In the genomic region with DNA sequence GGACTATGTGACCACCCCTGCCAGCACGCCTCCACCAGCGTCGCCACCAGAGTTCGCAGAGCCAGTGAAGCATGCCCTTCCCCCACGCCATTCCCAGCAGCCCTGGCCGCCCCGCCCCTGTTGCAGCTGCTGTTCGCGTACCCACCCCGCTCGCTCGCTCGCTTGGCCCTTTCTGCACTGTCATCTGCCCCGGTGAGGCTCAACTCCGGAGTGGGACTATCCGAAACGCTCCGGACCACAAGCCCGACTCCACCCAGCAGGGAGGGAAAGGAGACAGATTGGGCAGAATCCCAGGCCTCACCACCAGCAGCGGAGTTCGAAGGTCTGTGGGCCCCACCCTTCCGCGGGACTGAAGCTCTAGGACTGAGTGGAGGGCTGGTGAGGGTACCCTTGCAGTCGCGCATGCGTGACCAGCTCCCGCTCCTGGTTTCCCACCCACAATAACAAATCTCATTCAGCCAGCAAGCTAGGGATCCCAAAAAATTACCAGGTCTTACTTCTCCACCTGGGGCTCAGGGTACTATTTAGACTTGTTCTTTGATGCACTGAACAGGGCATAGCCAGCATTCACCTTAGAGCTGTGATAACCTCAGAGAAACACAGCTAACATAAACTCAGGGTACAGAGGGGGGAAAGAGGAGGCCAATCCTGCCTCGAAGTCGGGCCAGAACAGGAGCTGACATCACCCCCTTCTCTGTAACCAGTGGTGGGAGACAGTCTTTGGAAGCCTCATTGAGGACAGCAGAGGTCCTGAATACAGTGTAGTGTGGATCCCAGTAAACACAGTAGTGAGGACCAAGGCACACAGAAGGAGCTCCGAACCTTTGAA, we compare ENCODE assay signal across 8 mouse cellular contexts. TPM values are rescaled to one million over a fixed set of nuclear protein-coding genes. Genes with fewer than 3 reads are reported as not detected.
DNase-seq lines count a peak whose midpoint lies in the region; ATAC-seq and TF ChIP-seq lines count a peak whose summit lies in the region.

No protein-coding gene starts in this region.

- peaks cover 17% of the 10 kb centered on the region for H3K4me1 ChIP-seq in thymus, adult 2 months (replicated peaks; ENCODE audit: control insufficient read depth, insufficient read depth, low read length)
- peaks cover 31% of the 10 kb centered on the region for H3K4me1 ChIP-seq in embryonic facial prominence, embryonic 13.5 days
- peaks cover 27% of the 10 kb centered on the region for H3K4me1 ChIP-seq in heart, embryonic 15.5 days (replicated peaks)
- H3K4me1 ChIP-seq in stomach, embryonic 15.5 days: peaks cover 26% of the 10 kb centered on the region

- H3K9ac ChIP-seq in embryonic facial prominence, embryonic 13.5 days: peak overlapping the region; percentile 67
- H3K9ac ChIP-seq in heart, embryonic 15.5 days: peak overlapping the region; percentile 49
- H3K9ac ChIP-seq in stomach, embryonic 15.5 days: no peak overlapping the region

- 4% methylated on average over 30 of the region's 30 CpGs for WGBS in thymus, adult 2 months
- 3% methylated on average over 30 of the region's 30 CpGs for WGBS in embryonic facial prominence, embryonic 13.5 days
- 4% methylated on average over 29 of the region's 30 CpGs for WGBS in heart, embryonic 15.5 days
- 4% methylated on average over 30 of the region's 30 CpGs for WGBS in stomach, embryonic 15.5 days

- no peaks in the 10 kb centered on the region for H3K9me3 ChIP-seq in embryonic facial prominence, embryonic 13.5 days
- no peaks in the 10 kb centered on the region for H3K9me3 ChIP-seq in heart, embryonic 15.5 days (replicated peaks)
- H3K9me3 ChIP-seq in stomach, embryonic 15.5 days: no peaks in the 10 kb centered on the region

- H3K27ac ChIP-seq in thymus, adult 2 months (ENCODE audit: control insufficient read depth, insufficient read depth, low read length): no peak overlapping the region
- no peak overlapping the region for H3K27ac ChIP-seq in embryonic facial prominence, embryonic 13.5 days
- H3K27ac ChIP-seq in heart, embryonic 15.5 days: no peak overlapping the region
- H3K27ac ChIP-seq in stomach, embryonic 15.5 days: no peak overlapping the region

- DNase-seq in thymus, adult 2 months: peak; percentile 49
- no peak for DNase-seq in thymus, adult 18-20 months
- DNase-seq in kidney, postnatal 14 days: peak; percentile 59
- DNase-seq in layer of hippocampus, adult 9-11 months: no peak

- no peaks in the 10 kb centered on the region for H3K36me3 ChIP-seq in thymus, adult 2 months (ENCODE audit: control insufficient read depth, insufficient read depth, low read length)
- peaks cover 11% of the 10 kb centered on the region; the same call in 1 of the 2 replicates for H3K36me3 ChIP-seq in embryonic facial prominence, embryonic 13.5 days
- no peaks in the 10 kb centered on the region for H3K36me3 ChIP-seq in heart, embryonic 15.5 days
- H3K36me3 ChIP-seq in stomach, embryonic 15.5 days: 0 out of 2 replicates have a peak, but pooled peaks cover 2% of the 10 kb centered on the region

- TF ChIP-seq CTCF in thymus, adult 2 months (IDR thresholded peaks at IDR 0.05; ENCODE audit: borderline replicate concordance, control insufficient read depth, extremely low read depth, insufficient read depth, low read length, poor library complexity): no peak

- H3K4me2 ChIP-seq in embryonic facial prominence, embryonic 13.5 days: peak overlapping the region; percentile 82
- peak overlapping the region; percentile 84 for H3K4me2 ChIP-seq in heart, embryonic 15.5 days
- peak overlapping the region; percentile 81 for H3K4me2 ChIP-seq in stomach, embryonic 15.5 days

- ATAC-seq in embryonic facial prominence, embryonic 13.5 days (ENCODE audit: insufficient number of reproducible peaks, insufficient read depth, low FRiP score, low TSS enrichment, low read depth): no peak
- peak; percentile 58 for ATAC-seq in heart, embryonic 15.5 days (replicated peaks; ENCODE audit: insufficient number of reproducible peaks, insufficient read depth, low FRiP score, low read depth)
- peak; percentile 61 for ATAC-seq in megakaryocyte, adult 5-6 weeks (ENCODE audit: poor library complexity, severe bottlenecking)
- ATAC-seq in stomach, embryonic 15.5 days (ENCODE audit: insufficient read depth, low FRiP score, low read depth): peak; percentile 36; the same call in 1 of the 2 replicates

- no peaks in the 10 kb centered on the region; the same call in 1 of the 2 replicates for H3K27me3 ChIP-seq in thymus, adult 2 months (ENCODE audit: control insufficient read depth, insufficient read depth, low read length)
- peaks cover 96% of the 10 kb centered on the region for H3K27me3 ChIP-seq in embryonic facial prominence, embryonic 13.5 days
- peaks cover 90% of the 10 kb centered on the region for H3K27me3 ChIP-seq in heart, embryonic 15.5 days
- peaks cover 78% of the 10 kb centered on the region for H3K27me3 ChIP-seq in stomach, embryonic 15.5 days (replicated peaks)

- TF ChIP-seq POLR2A in thymus, adult 2 months (IDR thresholded peaks at IDR 0.05; ENCODE audit: control insufficient read depth, extremely low read depth, insufficient read depth, low read length, poor library complexity): no peak

- peak overlapping the region; percentile 41 for H3K4me3 ChIP-seq in thymus, adult 2 months (ENCODE audit: control insufficient read depth, insufficient read depth, low read length)
- peak overlapping the region; percentile 48 for H3K4me3 ChIP-seq in embryonic facial prominence, embryonic 13.5 days
- H3K4me3 ChIP-seq in heart, embryonic 15.5 days: peak overlapping the region; percentile 51
- peak overlapping the region; percentile 42 for H3K4me3 ChIP-seq in stomach, embryonic 15.5 days (replicated peaks)

RNA-seq across cellular contexts. Expression of a gene that starts 0.6 kb away (rescaled TPM):
- polyA plus RNA-seq in thymus, adult 2 months (2012; rRNA removed): 3.5 and 4.0 TPM in 2 replicates
- polyA plus RNA-seq in embryonic facial prominence, embryonic 13.5 days (2015; fragmentation: Nextera tagmentation; extraction: Ambion mirVana): 1.8 and 2.8 TPM in 2 replicates
- 3.8 and 4.7 TPM in 2 replicates for polyA plus RNA-seq in heart, embryonic 15.5 days (2015; fragmentation: Nextera tagmentation; extraction: Ambion mirVana)
- not detected in 2 replicates for total RNA-seq in megakaryocyte, adult 5-6 weeks (2015)
- total RNA-seq in megakaryocyte, adult 5-6 weeks (2017): 0.07 TPM in 1 of 2 replicates, not detected in the other
- polyA plus RNA-seq in stomach, embryonic 15.5 days (2015; fragmentation: Nextera tagmentation; extraction: Ambion mirVana): 1.4 and 1.7 TPM in 2 replicates

RNA-seq across cellular contexts. Expression of a gene that starts 6.9 kb away (rescaled TPM):
- 2.9 and 3.3 TPM in 2 replicates for polyA plus RNA-seq in thymus, adult 2 months (2012; rRNA removed)
- 0.13 and 0.22 TPM in 2 replicates for polyA plus RNA-seq in embryonic facial prominence, embryonic 13.5 days (2015; fragmentation: Nextera tagmentation; extraction: Ambion mirVana)
- 0.13 and 0.30 TPM in 2 replicates for polyA plus RNA-seq in heart, embryonic 15.5 days (2015; fragmentation: Nextera tagmentation; extraction: Ambion mirVana)
- 0.22 TPM in 1 of 2 replicates, not detected in the other for total RNA-seq in megakaryocyte, adult 5-6 weeks (2015)
- not detected in 2 replicates for total RNA-seq in megakaryocyte, adult 5-6 weeks (2017)
- polyA plus RNA-seq in stomach, embryonic 15.5 days (2015; fragmentation: Nextera tagmentation; extraction: Ambion mirVana): 0.08 and 0.24 TPM in 2 replicates

RNA-seq across cellular contexts. Expression of a gene that starts 12.1 kb away (rescaled TPM):
- 27.8 and 30.4 TPM in 2 replicates for polyA plus RNA-seq in thymus, adult 2 months (2012; rRNA removed)
- polyA plus RNA-seq in embryonic facial prominence, embryonic 13.5 days (2015; fragmentation: Nextera tagmentation; extraction: Ambion mirVana): 2.1 TPM in 2 replicates
- 3.1 and 4.5 TPM in 2 replicates for polyA plus RNA-seq in heart, embryonic 15.5 days (2015; fragmentation: Nextera tagmentation; extraction: Ambion mirVana)
- 4.1 and 6.3 TPM in 2 replicates for total RNA-seq in megakaryocyte, adult 5-6 weeks (2015)
- 3.3 and 3.6 TPM in 2 replicates for total RNA-seq in megakaryocyte, adult 5-6 weeks (2017)
- polyA plus RNA-seq in stomach, embryonic 15.5 days (2015; fragmentation: Nextera tagmentation; extraction: Ambion mirVana): 3.7 and 4.4 TPM in 2 replicates

RNA-seq across cellular contexts. Expression of a gene that starts 12.1 kb away (rescaled TPM):
- 40.1 and 40.4 TPM in 2 replicates for polyA plus RNA-seq in thymus, adult 2 months (2012; rRNA removed)
- 22.8 and 24.7 TPM in 2 replicates for polyA plus RNA-seq in embryonic facial prominence, embryonic 13.5 days (2015; fragmentation: Nextera tagmentation; extraction: Ambion mirVana)
- 17.9 and 24.0 TPM in 2 replicates for polyA plus RNA-seq in heart, embryonic 15.5 days (2015; fragmentation: Nextera tagmentation; extraction: Ambion mirVana)
- 10.6 and 11.1 TPM in 2 replicates for total RNA-seq in megakaryocyte, adult 5-6 weeks (2015)
- 13.3 and 13.5 TPM in 2 replicates for total RNA-seq in megakaryocyte, adult 5-6 weeks (2017)
- polyA plus RNA-seq in stomach, embryonic 15.5 days (2015; fragmentation: Nextera tagmentation; extraction: Ambion mirVana): 28.5 and 30.3 TPM in 2 replicates

RNA-seq across cellular contexts. Expression of a gene that starts 13.2 kb away (rescaled TPM):
- polyA plus RNA-seq in thymus, adult 2 months (2012; rRNA removed): 13.6 and 14.3 TPM in 2 replicates
- polyA plus RNA-seq in embryonic facial prominence, embryonic 13.5 days (2015; fragmentation: Nextera tagmentation; extraction: Ambion mirVana): 22.1 and 23.0 TPM in 2 replicates
- 4.9 and 6.7 TPM in 2 replicates for polyA plus RNA-seq in heart, embryonic 15.5 days (2015; fragmentation: Nextera tagmentation; extraction: Ambion mirVana)
- total RNA-seq in megakaryocyte, adult 5-6 weeks (2015): 0.14 and 1.1 TPM in 2 replicates
- total RNA-seq in megakaryocyte, adult 5-6 weeks (2017): 0.18 and 0.94 TPM in 2 replicates
- polyA plus RNA-seq in stomach, embryonic 15.5 days (2015; fragmentation: Nextera tagmentation; extraction: Ambion mirVana): 9.1 and 10.7 TPM in 2 replicates

Comparison
In these comparisons a context has a peak if more than half of its experiments do, and no peak if none do; other contexts are left out.
1. DNase-seq: peak in thymus, adult 2 months (single experiment) and kidney, postnatal 14 days (single experiment); none in thymus, adult 18-20 months (0 of 2) and layer of hippocampus, adult 9-11 months (single experiment).
2. Peak in every context shown above with its lines, with median percentiles within 50 percentile points of each other: H3K4me3 ChIP-seq and H3K4me2 ChIP-seq.